Mouse (Mus musculus): ENCODE measurements around the gene Ypel2. TPM values are rescaled to one million over a fixed set of nuclear protein-coding genes. Genes with fewer than 3 reads are reported as not detected.

Ypel2 gene
- polyA plus RNA-seq, 1 experiment from 2014 or later, result 2.4 TPM

- H3K9me3 ChIP-seq (replicated peaks; ENCODE audit: control insufficient read depth, low read length), result no peaks in the 10 kb centered on the region
- no peak for ATAC-seq (ENCODE audit: low read depth)
- no peaks in the 10 kb centered on the region for H3K36me3 ChIP-seq (ENCODE audit: control insufficient read depth, insufficient read depth)
- no peak overlapping the region for H3K4me3 ChIP-seq (ENCODE audit: low read depth, low read length)
- WGBS (ENCODE audit: insufficient replicate concordance), result 46% methylated on average over 4 of the region's 4 CpGs
- no peak overlapping the region for H3K9ac ChIP-seq (ENCODE audit: low read depth, low read length)
- H3K4me2 ChIP-seq (ENCODE audit: low read depth, low read length), result no peak overlapping the region
- H3K27ac ChIP-seq (ENCODE audit: low read length), result no peak overlapping the region
- H3K27me3 ChIP-seq (ENCODE audit: control insufficient read depth, insufficient read depth, low read depth, low read length), result no peaks in the 10 kb centered on the region
- no peaks in the 10 kb centered on the region; the same call in 1 of the 2 replicates for H3K4me1 ChIP-seq (ENCODE audit: control insufficient read depth, low read depth, low read length)
These were observed 83.3 kb downstream of the Ypel2 start for GRCm38 (mm10) chr11:86910244-86910643.

- 45% methylated on average over 6 of the region's 6 CpGs for WGBS (ENCODE audit: insufficient replicate concordance)
These were observed 84.5 kb downstream of the Ypel2 start for GRCm38 (mm10) chr11:86909028-86909427.

GRCm38 (mm10) chr11:86907889-86908590 is 85.5 kb downstream of the Ypel2 start:
- Histone ChIP-seq H3K27me3 (ENCODE audit: control insufficient read depth, insufficient read depth, low read depth, low read length) (no peaks in the 10 kb centered on the region), H3K9ac (ENCODE audit: low read depth, low read length) (no peak overlapping the region), H3K4me1 (ENCODE audit: control insufficient read depth, low read depth, low read length) (no peaks in the 10 kb centered on the region; the same call in 1 of the 2 replicates), H3K9me3 (replicated peaks; ENCODE audit: control insufficient read depth, low read length) (no peaks in the 10 kb centered on the region), H3K36me3 (ENCODE audit: control insufficient read depth, insufficient read depth) (no peaks in the 10 kb centered on the region), H3K4me2 (ENCODE audit: low read depth, low read length) (no peak overlapping the region), H3K27ac (ENCODE audit: low read length) (no peak overlapping the region), H3K4me3 (ENCODE audit: low read depth, low read length) (no peak overlapping the region)
- ATAC-seq (ENCODE audit: low read depth), result peak; percentile 13; the same call in 1 of the 2 replicates
- WGBS (ENCODE audit: insufficient replicate concordance), result 45% methylated on average over 5 of the region's 5 CpGs

More at GRCm38 (mm10) chr11:86909028-86909427, 84.5 kb downstream of the Ypel2 start:
- no peak overlapping the region for H3K4me3 ChIP-seq (ENCODE audit: low read depth, low read length)
- no peak overlapping the region for H3K27ac ChIP-seq (ENCODE audit: low read length)
- ATAC-seq (ENCODE audit: low read depth), result no peak
- no peaks in the 10 kb centered on the region for H3K9me3 ChIP-seq (replicated peaks; ENCODE audit: control insufficient read depth, low read length)
- H3K4me1 ChIP-seq (ENCODE audit: control insufficient read depth, low read depth, low read length), result no peaks in the 10 kb centered on the region; the same call in 1 of the 2 replicates
- no peaks in the 10 kb centered on the region for H3K27me3 ChIP-seq (ENCODE audit: control insufficient read depth, insufficient read depth, low read depth, low read length)
- H3K9ac ChIP-seq (ENCODE audit: low read depth, low read length), result no peak overlapping the region
- H3K4me2 ChIP-seq (ENCODE audit: low read depth, low read length), result no peak overlapping the region
- H3K36me3 ChIP-seq (ENCODE audit: control insufficient read depth, insufficient read depth), result no peaks in the 10 kb centered on the region

GRCm38 (mm10) chr11:86906767-86907662 is 86.5 kb downstream of the Ypel2 start:
- Histone ChIP-seq H3K4me1 (ENCODE audit: control insufficient read depth, low read depth, low read length) (no peaks in the 10 kb centered on the region; the same call in 1 of the 2 replicates), H3K4me3 (ENCODE audit: low read depth, low read length) (no peak overlapping the region), H3K9ac (ENCODE audit: low read depth, low read length) (no peak overlapping the region), H3K4me2 (ENCODE audit: low read depth, low read length) (no peak overlapping the region), H3K36me3 (ENCODE audit: control insufficient read depth, insufficient read depth) (no peaks in the 10 kb centered on the region), H3K9me3 (replicated peaks; ENCODE audit: control insufficient read depth, low read length) (no peaks in the 10 kb centered on the region), H3K27ac (ENCODE audit: low read length) (no peak overlapping the region), H3K27me3 (ENCODE audit: control insufficient read depth, insufficient read depth, low read depth, low read length) (no peaks in the 10 kb centered on the region)
- ATAC-seq (ENCODE audit: low read depth), result no peak
- 62% methylated on average over 11 of the region's 11 CpGs for WGBS (ENCODE audit: insufficient replicate concordance)

GRCm38 (mm10) chr11:86906257-86906656 is 87.2 kb downstream of the Ypel2 start:
- no peak overlapping the region for H3K9ac ChIP-seq (ENCODE audit: low read depth, low read length)
- WGBS (ENCODE audit: insufficient replicate concordance), result 72% methylated on average over 6 of the region's 6 CpGs

GRCm38 (mm10) chr11:86905261-86905660 is 88.2 kb downstream of the Ypel2 start:
- Histone ChIP-seq H3K27ac (ENCODE audit: low read length) (no peak overlapping the region), H3K36me3 (ENCODE audit: control insufficient read depth, insufficient read depth) (no peaks in the 10 kb centered on the region), H3K4me3 (ENCODE audit: low read depth, low read length) (no peak overlapping the region), H3K27me3 (ENCODE audit: control insufficient read depth, insufficient read depth, low read depth, low read length) (no peaks in the 10 kb centered on the region), H3K9ac (ENCODE audit: low read depth, low read length) (no peak overlapping the region), H3K4me2 (ENCODE audit: low read depth, low read length) (no peak overlapping the region), H3K4me1 (ENCODE audit: control insufficient read depth, low read depth, low read length) (no peaks in the 10 kb centered on the region; the same call in 1 of the 2 replicates), H3K9me3 (replicated peaks; ENCODE audit: control insufficient read depth, low read length) (no peaks in the 10 kb centered on the region)
- 64% methylated on average over 2 of the region's 2 CpGs for WGBS (ENCODE audit: insufficient replicate concordance)
- ATAC-seq (ENCODE audit: low read depth), result no peak

More at GRCm38 (mm10) chr11:86906257-86906656, 87.2 kb downstream of the Ypel2 start:
- no peaks in the 10 kb centered on the region; the same call in 1 of the 2 replicates for H3K4me1 ChIP-seq (ENCODE audit: control insufficient read depth, low read depth, low read length)
- H3K27ac ChIP-seq (ENCODE audit: low read length), result no peak overlapping the region
- H3K27me3 ChIP-seq (ENCODE audit: control insufficient read depth, insufficient read depth, low read depth, low read length), result no peaks in the 10 kb centered on the region
- no peaks in the 10 kb centered on the region for H3K36me3 ChIP-seq (ENCODE audit: control insufficient read depth, insufficient read depth)
- no peak overlapping the region for H3K4me3 ChIP-seq (ENCODE audit: low read depth, low read length)
- H3K9me3 ChIP-seq (replicated peaks; ENCODE audit: control insufficient read depth, low read length), result no peaks in the 10 kb centered on the region
- no peak overlapping the region for H3K4me2 ChIP-seq (ENCODE audit: low read depth, low read length)
- ATAC-seq (ENCODE audit: low read depth), result no peak

GRCm38 (mm10) chr11:86904706-86905105 is 88.8 kb downstream of the Ypel2 start:
- Histone ChIP-seq H3K4me3 (ENCODE audit: low read depth, low read length) (no peak overlapping the region), H3K9me3 (replicated peaks; ENCODE audit: control insufficient read depth, low read length) (no peaks in the 10 kb centered on the region), H3K27me3 (ENCODE audit: control insufficient read depth, insufficient read depth, low read depth, low read length) (no peaks in the 10 kb centered on the region), H3K4me2 (ENCODE audit: low read depth, low read length) (no peak overlapping the region), H3K36me3 (ENCODE audit: control insufficient read depth, insufficient read depth) (no peaks in the 10 kb centered on the region), H3K4me1 (ENCODE audit: control insufficient read depth, low read depth, low read length) (no peaks in the 10 kb centered on the region; the same call in 1 of the 2 replicates), H3K9ac (ENCODE audit: low read depth, low read length) (no peak overlapping the region), H3K27ac (ENCODE audit: low read length) (no peak overlapping the region)
- no peak for ATAC-seq (ENCODE audit: low read depth)
- 56% methylated on average over 4 of the region's 4 CpGs for WGBS (ENCODE audit: insufficient replicate concordance)

- H3K4me1 ChIP-seq (ENCODE audit: control insufficient read depth, low read depth, low read length), result no peaks in the 10 kb centered on the region; the same call in 1 of the 2 replicates
- H3K4me3 ChIP-seq (ENCODE audit: low read depth, low read length), result no peak overlapping the region
- H3K27me3 ChIP-seq (ENCODE audit: control insufficient read depth, insufficient read depth, low read depth, low read length), result no peaks in the 10 kb centered on the region; the same call in 1 of the 2 replicates
- H3K27ac ChIP-seq (ENCODE audit: low read length), result no peak overlapping the region
- no peaks in the 10 kb centered on the region for H3K36me3 ChIP-seq (ENCODE audit: control insufficient read depth, insufficient read depth)
- H3K9ac ChIP-seq (ENCODE audit: low read depth, low read length), result no peak overlapping the region
- 30% methylated on average over 2 of the region's 2 CpGs for WGBS (ENCODE audit: insufficient replicate concordance)
- no peak for ATAC-seq (ENCODE audit: low read depth)
- H3K9me3 ChIP-seq (replicated peaks; ENCODE audit: control insufficient read depth, low read length), result no peaks in the 10 kb centered on the region
- no peak overlapping the region for H3K4me2 ChIP-seq (ENCODE audit: low read depth, low read length)
These were observed 95.1 kb downstream of the Ypel2 start for GRCm38 (mm10) chr11:86898367-86898766.
